Mouse (Mus musculus): ENCODE data around the gene Cmah. TPM values are rescaled to one million over a fixed set of nuclear protein-coding genes. Genes with fewer than 3 reads are reported as not detected.

Gene Cmah
- polyA plus RNA-seq, 1 experiment = 0.34 TPM

- no peak overlapping the region for H3K4me3 ChIP-seq
- H3K4me2 ChIP-seq (ENCODE audit: low read depth) = no peak overlapping the region
- H3ac ChIP-seq (ENCODE audit: control insufficient read depth, insufficient read length) = no peak overlapping the region
- TF ChIP-seq E2F4 (IDR thresholded peaks at IDR 0.05; ENCODE audit: insufficient read depth) (no peak), MAX (IDR thresholded peaks at IDR 0.05; ENCODE audit: low read depth) (no peak), MYOG (IDR thresholded peaks at IDR 0.05; ENCODE audit: control insufficient read depth in 1 of 3, insufficient read depth in 1 of 3, insufficient read length in 2 of 3, low read depth in 2 of 3) (no peak), POLR2A (IDR thresholded peaks at IDR 0.05; ENCODE audit: insufficient read length, low read depth) (no peak), CEBPB (IDR thresholded peaks at IDR 0.05; ENCODE audit: insufficient read depth, poor library complexity, severe bottlenecking) (no peak), TCF12 (IDR thresholded peaks at IDR 0.05; ENCODE audit: insufficient read depth, poor library complexity, severe bottlenecking) (no peak)
- no peaks in the 10 kb centered on the region for H3K79me2 ChIP-seq (ENCODE audit: control insufficient read depth, insufficient read depth)
- H3K36me3 ChIP-seq (ENCODE audit: control insufficient read depth, insufficient read depth) = no peaks in the 10 kb centered on the region
- no peaks in the 10 kb centered on the region for H3K27me3 ChIP-seq (ENCODE audit: control insufficient read depth, insufficient read depth, insufficient read length)
Measured at GRCm38 (mm10) chr13:24493784-24494183, 166.6 kb downstream of the Cmah start.

GRCm38 (mm10) chr13:24496353-24496752 lies 169.1 kb downstream of the Cmah start:
- TF ChIP-seq CEBPB (IDR thresholded peaks at IDR 0.05; ENCODE audit: insufficient read depth, poor library complexity, severe bottlenecking) (no peak), MAX (IDR thresholded peaks at IDR 0.05; ENCODE audit: low read depth) (no peak), POLR2AphosphoS2 (IDR thresholded peaks at IDR 0.05; ENCODE audit: insufficient read length, low read depth) (no peak), MYOG (IDR thresholded peaks at IDR 0.05; ENCODE audit: control insufficient read depth in 1 of 3, insufficient read depth in 1 of 3, insufficient read length in 2 of 3, low read depth in 2 of 3) (no peak), POLR2A (IDR thresholded peaks at IDR 0.05; ENCODE audit: insufficient read length, low read depth) (no peak), REST (IDR thresholded peaks at IDR 0.05; ENCODE audit: insufficient read depth, insufficient read length) (no peak), USF1 (IDR thresholded peaks at IDR 0.05; ENCODE audit: low read depth) (no peak), MYOD1 (IDR thresholded peaks at IDR 0.05; ENCODE audit: control insufficient read depth in 1 of 3, insufficient read length in 2 of 3, low read depth in 2 of 3) (no peak), TCF12 (IDR thresholded peaks at IDR 0.05; ENCODE audit: insufficient read depth, poor library complexity, severe bottlenecking) (no peak), SRF (IDR thresholded peaks at IDR 0.05; ENCODE audit: control insufficient read depth, insufficient read length, low read depth) (no peak), TCF3 (IDR thresholded peaks at IDR 0.05; ENCODE audit: insufficient read length, low read depth) (no peak), E2F4 (IDR thresholded peaks at IDR 0.05; ENCODE audit: insufficient read depth) (no peak)
- H3K36me3 ChIP-seq (ENCODE audit: control insufficient read depth, insufficient read depth) = no peaks in the 10 kb centered on the region
- no peak overlapping the region for H3ac ChIP-seq (ENCODE audit: control insufficient read depth, insufficient read length)
- H3K79me2 ChIP-seq (ENCODE audit: control insufficient read depth, insufficient read depth) = no peaks in the 10 kb centered on the region
- H3K4me2 ChIP-seq (ENCODE audit: low read depth) = no peak overlapping the region
- no peaks in the 10 kb centered on the region for H3K27me3 ChIP-seq (ENCODE audit: control insufficient read depth, insufficient read depth, insufficient read length)
- no peak overlapping the region for H3K4me3 ChIP-seq

GRCm38 (mm10) chr13:24497001-24497400 lies 169.8 kb downstream of the Cmah start:
- Histone ChIP-seq H3K79me2 (ENCODE audit: control insufficient read depth, insufficient read depth) (no peaks in the 10 kb centered on the region), H3K27me3 (ENCODE audit: control insufficient read depth, insufficient read depth, insufficient read length) (no peaks in the 10 kb centered on the region), H3ac (ENCODE audit: control insufficient read depth, insufficient read length) (no peak overlapping the region), H3K4me3 (no peak overlapping the region), H3K36me3 (ENCODE audit: control insufficient read depth, insufficient read depth) (no peaks in the 10 kb centered on the region), H3K4me2 (ENCODE audit: low read depth) (no peak overlapping the region)
- no peak for TF ChIP-seq REST (IDR thresholded peaks at IDR 0.05; ENCODE audit: insufficient read depth, insufficient read length)
- peak in 2 of 3 experiments; percentile 13 to 38 for TF ChIP-seq MYOD1 (IDR thresholded peaks at IDR 0.05; ENCODE audit: control insufficient read depth in 1 of 3, insufficient read length in 2 of 3, low read depth in 2 of 3)
- peak in 1 of 3 experiments; percentile 36 for TF ChIP-seq MYOG (IDR thresholded peaks at IDR 0.05; ENCODE audit: control insufficient read depth in 1 of 3, insufficient read depth in 1 of 3, insufficient read length in 2 of 3, low read depth in 2 of 3)

DNA sequence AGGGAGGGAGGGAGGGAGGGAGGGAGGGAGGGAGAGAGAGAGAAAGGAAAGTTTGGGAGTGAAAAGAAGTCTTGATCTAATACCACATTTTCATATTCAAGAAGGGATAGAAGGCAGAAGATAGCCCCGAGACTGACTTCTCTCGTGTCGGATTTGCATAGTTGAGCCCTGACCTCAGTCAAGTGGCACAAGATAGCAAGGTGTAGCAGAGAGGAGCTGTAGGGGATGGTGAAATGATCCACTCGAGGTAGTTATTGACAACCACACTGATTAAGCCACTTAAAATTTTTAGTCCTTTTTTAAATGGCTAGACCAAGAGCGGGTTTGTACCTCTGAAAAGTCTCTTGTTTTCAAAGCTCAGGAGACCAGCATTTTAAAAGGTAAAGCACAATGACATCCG lies 171.1 kb downstream of the Cmah start:
- H3K27me3 ChIP-seq (ENCODE audit: control insufficient read depth, insufficient read depth, insufficient read length) = no peaks in the 10 kb centered on the region
- no peak for TF ChIP-seq POLR2A (IDR thresholded peaks at IDR 0.05; ENCODE audit: insufficient read length, low read depth)
- no peak for TF ChIP-seq POLR2AphosphoS2 (IDR thresholded peaks at IDR 0.05; ENCODE audit: insufficient read length, low read depth)
- TF ChIP-seq TCF3 (IDR thresholded peaks at IDR 0.05; ENCODE audit: insufficient read length, low read depth) = no peak
- no peak for TF ChIP-seq CEBPB (IDR thresholded peaks at IDR 0.05; ENCODE audit: insufficient read depth, poor library complexity, severe bottlenecking)
- no peak for TF ChIP-seq TCF12 (IDR thresholded peaks at IDR 0.05; ENCODE audit: insufficient read depth, poor library complexity, severe bottlenecking)
- no peak for TF ChIP-seq REST (IDR thresholded peaks at IDR 0.05; ENCODE audit: insufficient read depth, insufficient read length)
- no peak for TF ChIP-seq E2F4 (IDR thresholded peaks at IDR 0.05; ENCODE audit: insufficient read depth)
- TF ChIP-seq MAX (IDR thresholded peaks at IDR 0.05; ENCODE audit: low read depth) = no peak
- no peaks in the 10 kb centered on the region for H3K36me3 ChIP-seq (ENCODE audit: control insufficient read depth, insufficient read depth)
- no peak overlapping the region for H3K4me2 ChIP-seq (ENCODE audit: low read depth)
- no peak overlapping the region for H3ac ChIP-seq (ENCODE audit: control insufficient read depth, insufficient read length)
- H3K79me2 ChIP-seq (ENCODE audit: control insufficient read depth, insufficient read depth) = no peaks in the 10 kb centered on the region
- H3K4me3 ChIP-seq = no peak overlapping the region

GRCm38 (mm10) chr13:24499505-24499904 lies 172.3 kb downstream of the Cmah start:
- no peak overlapping the region for H3K4me2 ChIP-seq (ENCODE audit: low read depth)
- H3K79me2 ChIP-seq (ENCODE audit: control insufficient read depth, insufficient read depth) = no peaks in the 10 kb centered on the region
- no peak for TF ChIP-seq POLR2AphosphoS2 (IDR thresholded peaks at IDR 0.05; ENCODE audit: insufficient read length, low read depth)
- no peak overlapping the region for H3K4me3 ChIP-seq
- no peaks in the 10 kb centered on the region for H3K27me3 ChIP-seq (ENCODE audit: control insufficient read depth, insufficient read depth, insufficient read length)
- no peaks in the 10 kb centered on the region for H3K36me3 ChIP-seq (ENCODE audit: control insufficient read depth, insufficient read depth)
- H3ac ChIP-seq (ENCODE audit: control insufficient read depth, insufficient read length) = no peak overlapping the region

All from myocyte (in vitro differentiated cells).